Mouse (Mus musculus) limb, embryonic 11.5 days (tissue): ENCODE measurements around the gene Lsm3. TPM values are rescaled to one million over a fixed set of nuclear protein-coding genes. Genes with fewer than 3 reads are reported as not detected.
"Not testable (repeated sequence)": the region's sequence is repeated elsewhere in the genome, so short reads cannot be mapped to it uniquely, and the experiment has no call there.

Experiments used
- ATAC-seq: fragments of 200-750 bp; cut with Nextera tagmentation; 2 replicates; pipeline ENCODE4 v1.8.0; 2017; ENCODE audit warnings: low read depth; ENCODE audit not compliant: insufficient number of reproducible peaks, low FRiP score, low TSS enrichment
- DNase-seq: peaks from one replicate; pipeline ENCODE4 v3.0.0-alpha.2; 2015; ENCODE audit warnings: low spot score
- H3K27ac ChIP-seq: fragments of 300-500 bp; sonication (generic); replicated peaks from 2 replicates; pipeline ENCODE4 v1.5.1; 2014; ENCODE audit warnings: low read depth, mild to moderate bottlenecking, low read length
- H3K27me3 ChIP-seq: fragments of 300-500 bp; sonication (generic); 2 replicates; pipeline ENCODE4 v1.6.1; 2014; ENCODE audit warnings: mild to moderate bottlenecking, low read length, mixed read lengths; ENCODE audit not compliant: control insufficient read depth, insufficient read depth
- H3K36me3 ChIP-seq: fragments of 300-500 bp; sonication (generic); 2 replicates; pipeline ENCODE4 v1.6.1; 2014; ENCODE audit warnings: mild to moderate bottlenecking, low read length, moderate library complexity, mixed read lengths; ENCODE audit not compliant: control insufficient read depth, insufficient read depth
- H3K4me1 ChIP-seq: fragments of 300-500 bp; sonication (generic); 2 replicates; pipeline ENCODE4 v1.6.1; 2014; ENCODE audit warnings: low read length, mixed read lengths; ENCODE audit not compliant: control insufficient read depth, insufficient read depth
- H3K4me2 ChIP-seq: fragments of 300-500 bp; sonication (generic); 2 replicates; pipeline ENCODE4 v1.6.1; 2014; ENCODE audit warnings: low read depth, mild to moderate bottlenecking, moderate library complexity; ENCODE audit not compliant: severe bottlenecking
- H3K4me3 ChIP-seq: fragments of 300-500 bp; sonication (generic); 2 replicates; pipeline ENCODE4 v1.5.1; 2014; ENCODE audit warnings: low read depth, low read length
- H3K9ac ChIP-seq: fragments of 300-500 bp; sonication (generic); 2 replicates; pipeline ENCODE4 v1.6.1; 2014; ENCODE audit warnings: mild to moderate bottlenecking, low read length
- H3K9me3 ChIP-seq: fragments of 300-500 bp; sonication (generic); 2 replicates; pipeline ENCODE4 v1.6.1; 2016; ENCODE audit warnings: low read length; ENCODE audit not compliant: control insufficient read depth
- WGBS: fragments of 180-500 bp; shearing (Covaris S2); extraction: QIAGEN DNeasy Blood & Tissue Kit; methylation state at CpG from one replicate; pipeline ENCODE4 v1.1.7; 2014; 5-methylcytosine and 5-hydroxymethylcytosine counted together
- polyA plus RNA-seq: library from polyadenylated mRNA; unstranded; fragments of >200 nt; fragmentation: Nextera tagmentation; extraction: Ambion mirVana; gene quantifications from 2 replicates; pipeline ENCODE4 v1.2.1, GENCODE M21; 2014

Lsm3 gene
- polyA plus RNA-seq: 415 and 423 TPM in 2 replicates

GRCm38 (mm10) chr6:91515545-91516449 lies at the start of gene Lsm3, which contains the start of gene Xpc:
Gene Lsm3, plus strand, starts transcription at chr6:91515928.
Gene Xpc, minus strand, starts transcription at chr6:91515888.
- H3K4me3 ChIP-seq: peak within 1 kb of the TSS; percentile 77
- H3K9me3 ChIP-seq: no peaks in the 10 kb centered on the region
- 0 out of 2 replicates have a peak within 1 kb of the TSS, but pooled peaks have one; percentile 37 for H3K27ac ChIP-seq
- WGBS: under 1% methylated on average over 80 of the region's 80 CpGs
- H3K4me1 ChIP-seq: 0 out of 2 replicates have a peak, but pooled peaks cover 3% of the 10 kb centered on the region
- ATAC-seq (peak; percentile 97), DNase-seq (peak; percentile 100)
- peaks cover 12% of the 10 kb centered on the region; the same call in 1 of the 2 replicates for H3K36me3 ChIP-seq
- H3K9ac ChIP-seq: peak within 1 kb of the TSS; percentile 93
- H3K4me2 ChIP-seq: peak within 1 kb of the TSS; percentile 70
- H3K27me3 ChIP-seq: no peaks in the 10 kb centered on the region

GRCm38 (mm10) chr6:91467106-91467505 lies 48.6 kb upstream of the Lsm3 start:
- Histone ChIP-seq H3K36me3 (peaks cover 2% of the 10 kb centered on the region; the same call in 1 of the 2 replicates), H3K4me3 (no peak overlapping the region), H3K9ac (no peak overlapping the region), H3K27ac (no peak overlapping the region), H3K4me1 (0 out of 2 replicates have a peak, but pooled peaks cover 3% of the 10 kb centered on the region), H3K4me2 (no peak overlapping the region), H3K27me3 (no peaks in the 10 kb centered on the region), H3K9me3 (no peaks in the 10 kb centered on the region)
- ATAC-seq (no peak), DNase-seq (no peak)
- WGBS: 70% methylated on average over 1 of the region's 1 CpGs

- ATAC-seq (no peak), DNase-seq (no peak)
- no peak overlapping the region for H3K4me3 ChIP-seq
- H3K27me3 ChIP-seq: no peaks in the 10 kb centered on the region
- no peak overlapping the region for H3K4me2 ChIP-seq
- no peak overlapping the region for H3K27ac ChIP-seq
- WGBS: 78% methylated on average over 2 of the region's 2 CpGs
- peaks cover 13% of the 10 kb centered on the region for H3K4me1 ChIP-seq
- no peaks in the 10 kb centered on the region for H3K9me3 ChIP-seq
- H3K36me3 ChIP-seq: peaks cover 2% of the 10 kb centered on the region; the same call in 1 of the 2 replicates
- H3K9ac ChIP-seq: no peak overlapping the region
Measured at GRCm38 (mm10) chr6:91470712-91471111, 45.0 kb upstream of the Lsm3 start.

- not testable (repeated sequence) for H3K27ac ChIP-seq, ATAC-seq, H3K27me3 ChIP-seq, DNase-seq, H3K4me3 ChIP-seq, H3K9ac ChIP-seq, H3K36me3 ChIP-seq, H3K4me2 ChIP-seq, H3K9me3 ChIP-seq
- peaks cover 13% of the 10 kb centered on the region for H3K4me1 ChIP-seq
- 91% methylated on average over 3 of the region's 3 CpGs for WGBS
Measured at GRCm38 (mm10) chr6:91471427-91471826, 44.3 kb upstream of the Lsm3 start.

GRCm38 (mm10) chr6:91472319-91472718 lies 43.4 kb upstream of the Lsm3 start:
- WGBS: 25% methylated on average over 6 of the region's 6 CpGs
- peaks cover 4% of the 10 kb centered on the region; the same call in 1 of the 2 replicates for H3K36me3 ChIP-seq
- peak overlapping the region; percentile 47 for H3K4me2 ChIP-seq
- peaks cover 13% of the 10 kb centered on the region for H3K4me1 ChIP-seq
- H3K9ac ChIP-seq: peak overlapping the region; percentile 79
- peak overlapping the region; percentile 80 for H3K4me3 ChIP-seq
- H3K27ac ChIP-seq: no peak overlapping the region
- DNase-seq (no peak), ATAC-seq (no peak)
- no peaks in the 10 kb centered on the region for H3K9me3 ChIP-seq
- H3K27me3 ChIP-seq: no peaks in the 10 kb centered on the region

GRCm38 (mm10) chr6:91472868-91473804 lies 42.6 kb upstream of the Lsm3 start, which contains the start of the genes Chchd4 and Tmem43:
Gene Chchd4, minus strand, starts transcription at chr6:91473546.
Gene Tmem43, plus strand, starts transcription at chr6:91473703.
- H3K4me2 ChIP-seq: peak within 1 kb of the TSS; percentile 83
- peaks cover 5% of the 10 kb centered on the region for H3K36me3 ChIP-seq
- peak within 1 kb of the TSS; percentile 80 for H3K4me3 ChIP-seq
- peak; percentile 99 for DNase-seq
- H3K9me3 ChIP-seq: no peaks in the 10 kb centered on the region
- H3K27me3 ChIP-seq: no peaks in the 10 kb centered on the region
- H3K27ac ChIP-seq: 0 out of 2 replicates have a peak within 1 kb of the TSS, but pooled peaks have one; percentile 36
- peak within 1 kb of the TSS; percentile 85 for H3K9ac ChIP-seq
- peaks cover 13% of the 10 kb centered on the region for H3K4me1 ChIP-seq
- ATAC-seq: peak; percentile 96
- WGBS: under 1% methylated on average over 74 of the region's 74 CpGs

- Histone ChIP-seq H3K36me3 (peaks cover 8% of the 10 kb centered on the region), H3K27me3 (no peaks in the 10 kb centered on the region), H3K4me1 (peaks cover 13% of the 10 kb centered on the region), H3K27ac (0 out of 2 replicates have a peak overlapping the region, but pooled peaks have one; percentile 36), H3K9ac (peak overlapping the region; percentile 85), H3K4me2 (peak overlapping the region; percentile 83), H3K9me3 (no peaks in the 10 kb centered on the region), H3K4me3 (peak overlapping the region; percentile 80)
- ATAC-seq (peak; percentile 52), DNase-seq (no peak)
- WGBS: under 1% methylated on average over 27 of the region's 27 CpGs
Measured at GRCm38 (mm10) chr6:91473805-91474440, 41.8 kb upstream of the Lsm3 start.
